Mouse (Mus musculus) heart, embryonic 16.5 days (tissue): ENCODE results near the gene C1ra. TPM values are rescaled to one million over a fixed set of nuclear protein-coding genes. Genes with fewer than 3 reads are reported as not detected.
"Not testable (repeated sequence)": the region's sequence is repeated elsewhere in the genome, so short reads cannot be mapped to it uniquely, and the experiment has no call there.

ENCODE experiments used
- ATAC-seq: fragments of 200-750 bp; cut with Nextera tagmentation; replicated peaks from 2 replicates; pipeline ENCODE4 v1.8.0; 2017; ENCODE audit warnings: moderate number of reproducible peaks; ENCODE audit not compliant: insufficient read depth, low FRiP score; ENCODE audit errors: extremely low read depth
- H3K27ac ChIP-seq: fragments of 300-500 bp; sonication (generic); 2 replicates; pipeline ENCODE4 v1.5.1; 2014; ENCODE audit warnings: mild to moderate bottlenecking, low read length, control low read depth, moderate library complexity
- H3K27me3 ChIP-seq: fragments of 300-500 bp; sonication (generic); 2 replicates; pipeline ENCODE4 v1.6.1; 2014; ENCODE audit warnings: low read length, mixed read lengths; ENCODE audit not compliant: control insufficient read depth, insufficient read depth
- H3K36me3 ChIP-seq: fragments of 300-500 bp; sonication (generic); 2 replicates; pipeline ENCODE4 v1.6.1; 2014; ENCODE audit not compliant: control insufficient read depth, insufficient read depth
- H3K4me1 ChIP-seq: fragments of 300-500 bp; sonication (generic); 2 replicates; pipeline ENCODE4 v1.6.1; 2014; ENCODE audit warnings: low read length, mixed read lengths; ENCODE audit not compliant: control insufficient read depth, insufficient read depth
- H3K4me2 ChIP-seq: fragments of 300-500 bp; sonication (generic); 2 replicates; pipeline ENCODE4 v1.6.1; 2014; ENCODE audit warnings: low read depth, mild to moderate bottlenecking, control low read depth, low read length
- H3K4me3 ChIP-seq: fragments of 300-500 bp; sonication (generic); 2 replicates; pipeline ENCODE4 v1.5.1; 2014; ENCODE audit warnings: mild to moderate bottlenecking, control low read depth, low read length
- H3K9ac ChIP-seq: fragments of 300-500 bp; sonication (generic); 2 replicates; pipeline ENCODE4 v1.6.1; 2014; ENCODE audit warnings: low read length, control low read depth
- H3K9me3 ChIP-seq: fragments of 300-500 bp; sonication (generic); replicated peaks from 2 replicates; pipeline ENCODE4 v1.6.1; 2016; ENCODE audit warnings: low read length; ENCODE audit not compliant: control insufficient read depth
- WGBS: fragments of 180-500 bp; shearing (Covaris S2); extraction: QIAGEN DNeasy Blood & Tissue Kit; methylation state at CpG from one replicate; pipeline ENCODE4 v1.1.7; 2014; 5-methylcytosine and 5-hydroxymethylcytosine counted together
- polyA plus RNA-seq: library from polyadenylated mRNA; unstranded; fragments of >200 nt; fragmentation: Nextera tagmentation; extraction: Ambion mirVana; gene quantifications from 2 replicates; pipeline ENCODE4 v1.2.1, GENCODE M21; 2015

C1ra gene
- polyA plus RNA-seq, 1 experiment from 2014 or later, result 2.4 TPM

- Histone ChIP-seq H3K4me1 (no peaks in the 10 kb centered on the region), H3K27ac (no peak overlapping the region), H3K9me3 (no peaks in the 10 kb centered on the region), H3K4me3 (no peak overlapping the region), H3K36me3 (no peaks in the 10 kb centered on the region), H3K4me2 (no peak overlapping the region), H3K27me3 (no peaks in the 10 kb centered on the region), H3K9ac (no peak overlapping the region)
- WGBS, result 53% methylated on average over 6 of the region's 6 CpGs
- ATAC-seq, result no peak
These were observed 269 bp upstream of the C1ra start for GRCm38 (mm10) chr6:124511936-124512335.

- H3K4me1 ChIP-seq, H3K27me3 ChIP-seq, H3K27ac ChIP-seq, H3K36me3 ChIP-seq, H3K9me3 ChIP-seq, ATAC-seq, H3K4me3 ChIP-seq, H3K4me2 ChIP-seq, H3K9ac ChIP-seq: not testable (repeated sequence)
- 77% methylated on average over 4 of the region's 4 CpGs for WGBS
These were observed 5.5 kb downstream of the C1ra start for GRCm38 (mm10) chr6:124517733-124518132.

GRCm38 (mm10) chr6:124522082-124522481, 9.9 kb downstream of the C1ra start:
- H3K36me3 ChIP-seq, H3K9me3 ChIP-seq, H3K4me2 ChIP-seq, H3K4me1 ChIP-seq, ATAC-seq, H3K27ac ChIP-seq, H3K27me3 ChIP-seq, H3K4me3 ChIP-seq, H3K9ac ChIP-seq: not testable (repeated sequence)
- WGBS, result 62% methylated on average over 7 of the region's 7 CpGs

GRCm38 (mm10) chr6:124527881-124528280, 15.7 kb downstream of the C1ra start:
- Histone ChIP-seq H3K4me1 (no peaks in the 10 kb centered on the region), H3K9ac (no peak overlapping the region), H3K9me3 (no peaks in the 10 kb centered on the region), H3K27me3 (no peaks in the 10 kb centered on the region), H3K36me3 (no peaks in the 10 kb centered on the region), H3K4me2 (no peak overlapping the region), H3K4me3 (no peak overlapping the region), H3K27ac (no peak overlapping the region)
- no peak for ATAC-seq
- 62% methylated on average over 3 of the region's 3 CpGs for WGBS

GRCm38 (mm10) chr6:124531077-124531476, 18.9 kb downstream of the C1ra start:
- WGBS, result 67% methylated on average over 8 of the region's 8 CpGs

GRCm38 (mm10) chr6:124536125-124536829, 24.1 kb downstream of the C1ra start:
- ATAC-seq, H3K9me3 ChIP-seq, H3K9ac ChIP-seq, H3K4me1 ChIP-seq, H3K4me3 ChIP-seq, H3K36me3 ChIP-seq, H3K27me3 ChIP-seq, H3K27ac ChIP-seq, H3K4me2 ChIP-seq: not testable (repeated sequence)
- WGBS, result 64% methylated on average over 8 of the region's 8 CpGs

More at GRCm38 (mm10) chr6:124531077-124531476, 18.9 kb downstream of the C1ra start:
- Histone ChIP-seq H3K27me3 (no peaks in the 10 kb centered on the region), H3K9ac (no peak overlapping the region), H3K9me3 (no peaks in the 10 kb centered on the region), H3K4me2 (no peak overlapping the region), H3K36me3 (no peaks in the 10 kb centered on the region), H3K4me1 (no peaks in the 10 kb centered on the region), H3K4me3 (no peak overlapping the region), H3K27ac (no peak overlapping the region)
- ATAC-seq, result no peak

- H3K4me2 ChIP-seq, H3K4me3 ChIP-seq, H3K27me3 ChIP-seq, H3K27ac ChIP-seq, H3K9me3 ChIP-seq, H3K4me1 ChIP-seq, ATAC-seq, H3K36me3 ChIP-seq, H3K9ac ChIP-seq: not testable (repeated sequence)
- 72% methylated on average over 2 of the region's 2 CpGs for WGBS
These were observed 29.0 kb downstream of the C1ra start for GRCm38 (mm10) chr6:124541176-124541575.

GRCm38 (mm10) chr6:124542284-124542683, 30.1 kb downstream of the C1ra start, which contains the start of gene C1s1:
TSS of gene C1s1 (minus strand) at chr6:124542359.
- H3K27me3 ChIP-seq, H3K9me3 ChIP-seq, H3K9ac ChIP-seq, H3K4me2 ChIP-seq, H3K4me1 ChIP-seq, H3K27ac ChIP-seq, H3K4me3 ChIP-seq, ATAC-seq, H3K36me3 ChIP-seq: not testable (repeated sequence)
- 5% methylated on average over 1 of the region's 1 CpGs for WGBS

- ATAC-seq, result no peak
- H3K27ac ChIP-seq, result no peak overlapping the region
- WGBS, result 70% methylated on average over 5 of the region's 6 CpGs
- no peak overlapping the region for H3K4me3 ChIP-seq
- H3K27me3 ChIP-seq, result no peaks in the 10 kb centered on the region
- no peaks in the 10 kb centered on the region for H3K36me3 ChIP-seq
- no peak overlapping the region for H3K4me2 ChIP-seq
- H3K9me3 ChIP-seq, result no peaks in the 10 kb centered on the region
- no peak overlapping the region for H3K9ac ChIP-seq
- no peaks in the 10 kb centered on the region for H3K4me1 ChIP-seq
These were observed 32.3 kb downstream of the C1ra start for GRCm38 (mm10) chr6:124544466-124544865.
